Mouse (Mus musculus) cerebellum, adult 2 months (tissue): ENCODE data around the gene Klhdc3.

Experiments
- CTCF ChIP-seq: fragments of 200-500 bp; IDR thresholded peaks from 2 replicates; pipeline ENCODE4 v1.5.1; 2011; ENCODE audit warnings: low read depth, mild to moderate bottlenecking, control low read depth, low read length, moderate library complexity, borderline replicate concordance; ENCODE audit not compliant: insufficient read depth
- POLR2A ChIP-seq: fragments of 200-500 bp; IDR thresholded peaks from 2 replicates; pipeline ENCODE4 v1.6.1; 2011; ENCODE audit warnings: low read length, control low read depth, borderline replicate concordance; ENCODE audit not compliant: insufficient read depth

DNA sequence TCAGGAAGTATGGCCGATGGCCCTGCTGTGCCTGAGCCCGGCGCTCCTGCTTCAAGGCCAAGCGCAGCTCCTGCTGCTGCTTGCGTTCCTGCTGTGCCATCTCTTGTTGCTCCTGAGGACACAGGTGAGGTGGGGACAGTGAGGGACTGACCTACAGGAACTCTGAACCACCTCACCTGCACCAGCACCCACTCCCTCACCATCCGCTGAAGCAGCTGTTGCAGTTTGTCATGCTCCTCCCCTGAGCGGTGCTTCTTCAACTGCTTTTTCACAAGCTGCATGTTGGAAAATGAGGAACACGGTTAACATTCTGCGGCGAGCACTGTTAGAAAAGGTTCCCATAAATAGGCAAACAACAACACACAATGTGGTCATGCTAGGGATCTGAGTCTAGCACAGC lies 10.8 kb downstream of the Klhdc3 start:
- TF ChIP-seq POLR2A (no peak), CTCF (no peak)
